Mouse (Mus musculus) E14TG2a.4 (cell line): ENCODE data around the gene Mfsd2a.

ENCODE experiments used
- CTCF ChIP-seq: conservative IDR thresholded peaks from 2 replicates; pipeline ENCODE4 v1.5.1; 2014; ENCODE audit warnings: low read length
- NANOG ChIP-seq: IDR thresholded peaks from 2 replicates; pipeline ENCODE4 v1.6.1; 2014; ENCODE audit warnings: borderline replicate concordance, low read length, mixed read lengths
- POU5F1 ChIP-seq: IDR thresholded peaks from 2 replicates; pipeline ENCODE4 v1.6.1; 2014; ENCODE audit warnings: low read length, borderline replicate concordance

DNA sequence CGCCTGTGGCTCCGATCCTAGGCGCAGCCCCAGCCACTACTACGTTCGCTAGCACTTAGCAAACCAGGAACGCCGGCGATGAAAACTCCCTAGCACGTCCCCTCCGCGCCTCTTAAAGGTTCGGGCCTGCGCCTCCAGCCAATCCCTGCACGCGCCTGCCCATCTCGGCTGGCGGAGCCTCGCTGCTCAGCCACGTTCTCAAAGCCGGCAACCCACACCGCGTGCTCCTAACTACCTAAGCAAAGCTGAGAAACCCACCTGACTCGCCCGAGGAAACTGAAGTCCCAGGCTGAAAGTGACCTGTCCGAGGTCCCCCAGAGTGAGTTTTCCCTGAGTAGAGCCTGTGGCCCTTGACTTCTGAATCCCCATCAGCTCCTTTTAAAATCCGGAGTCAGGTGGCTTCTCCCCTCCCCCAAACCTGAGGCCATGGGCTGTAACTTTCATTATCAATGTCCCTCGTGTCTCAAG, at the start of gene Mfsd2a:
- TF ChIP-seq CTCF (no peak), NANOG (no peak), POU5F1 (no peak)
